Mouse (Mus musculus): ENCODE measurements at regions not wholly inside any gene's neighbourhood (a gene's known extent, or its start where the extent isn't known, plus 50 kb on each side); places are given as distances from the start of the nearest gene placed in this dataset.
A peak's percentile ranks its signal among the peaks of the same experiment; 100 is the strongest.

DNA sequence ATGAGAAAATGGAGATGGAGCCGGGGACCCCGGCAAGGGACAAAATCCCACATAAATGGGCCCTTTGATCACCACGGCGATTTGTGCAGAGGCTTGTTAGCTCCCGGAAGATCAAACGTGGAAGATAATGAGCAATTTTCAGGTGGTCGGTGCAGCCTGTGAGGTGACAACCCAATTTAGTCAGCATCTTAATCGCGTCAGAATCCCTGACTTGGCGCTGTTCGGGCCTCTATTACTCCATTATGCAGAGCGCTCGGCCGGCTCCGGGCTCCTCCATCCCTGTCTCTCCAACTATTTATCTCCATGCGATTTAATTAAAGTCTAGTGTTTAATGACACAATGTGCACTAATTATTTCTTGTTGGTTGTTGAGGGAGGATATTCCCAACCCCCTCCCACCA is 66.1 kb upstream of the Igsf21 start:
- DNase-seq (ENCODE audit: low spot score), result no peak

DNA sequence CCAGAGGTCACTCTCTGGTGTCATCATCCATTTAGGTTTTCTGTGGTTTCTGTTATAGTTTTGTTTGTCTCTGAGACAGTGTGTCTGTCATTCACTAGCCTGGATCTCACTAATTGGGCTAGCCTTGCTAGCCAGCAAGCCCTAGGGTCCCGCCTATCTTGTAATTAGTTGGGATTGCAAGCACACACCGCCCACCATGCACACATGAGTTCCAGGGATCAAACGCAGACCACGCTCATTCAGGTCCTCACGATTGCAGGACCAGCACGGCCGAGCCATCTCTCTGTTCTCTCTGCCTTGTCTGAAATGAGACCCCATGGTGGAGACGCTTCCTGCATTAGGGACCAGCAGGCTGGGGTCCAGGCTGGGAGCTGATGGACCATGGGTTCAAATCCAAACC is 60.9 kb upstream of the Igsf21 start:
- no peak for DNase-seq (ENCODE audit: low spot score)

DNA sequence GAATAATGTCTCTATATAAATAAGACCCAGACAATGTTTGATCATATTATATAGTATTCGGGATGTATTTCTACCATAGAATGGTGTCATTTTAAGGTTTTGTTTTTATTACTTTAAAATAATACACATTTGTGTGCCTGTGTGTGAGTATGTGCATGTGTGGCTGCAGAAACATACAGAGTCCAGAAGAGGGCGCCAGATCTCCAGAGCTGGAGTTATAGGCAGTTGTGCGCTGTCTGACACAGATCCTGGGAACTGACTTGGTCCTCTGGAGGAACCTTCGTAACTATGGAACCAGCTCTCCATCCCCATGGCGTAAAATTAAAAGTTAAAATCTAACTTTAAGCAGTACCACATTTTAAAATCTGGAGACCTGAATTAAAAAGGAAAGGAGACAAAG is 58.4 kb upstream of the Igsf21 start:
- DNase-seq (ENCODE audit: low spot score), result no peak

DNA sequence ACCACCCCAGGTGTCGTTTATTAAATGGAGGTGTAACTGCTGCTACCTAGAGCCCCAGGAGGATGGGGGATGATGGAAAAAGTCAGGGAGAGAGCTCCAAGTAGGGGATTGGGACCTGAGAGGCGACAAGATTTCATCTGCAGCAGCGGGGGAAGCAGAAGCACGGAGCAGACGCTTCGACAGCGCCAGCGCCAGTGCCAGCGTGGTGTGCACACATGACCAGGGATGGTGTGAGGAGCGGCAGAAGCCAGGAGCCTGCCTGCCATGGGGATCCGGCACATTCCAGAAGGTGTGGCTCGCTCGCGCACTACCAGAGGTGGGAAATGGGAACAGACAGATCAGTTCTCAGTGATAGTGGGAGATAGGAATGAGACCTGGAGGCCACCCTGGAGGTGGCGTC is 55.1 kb upstream of the Igsf21 start:
- DNase-seq (ENCODE audit: low spot score), result peak; percentile 36

DNA sequence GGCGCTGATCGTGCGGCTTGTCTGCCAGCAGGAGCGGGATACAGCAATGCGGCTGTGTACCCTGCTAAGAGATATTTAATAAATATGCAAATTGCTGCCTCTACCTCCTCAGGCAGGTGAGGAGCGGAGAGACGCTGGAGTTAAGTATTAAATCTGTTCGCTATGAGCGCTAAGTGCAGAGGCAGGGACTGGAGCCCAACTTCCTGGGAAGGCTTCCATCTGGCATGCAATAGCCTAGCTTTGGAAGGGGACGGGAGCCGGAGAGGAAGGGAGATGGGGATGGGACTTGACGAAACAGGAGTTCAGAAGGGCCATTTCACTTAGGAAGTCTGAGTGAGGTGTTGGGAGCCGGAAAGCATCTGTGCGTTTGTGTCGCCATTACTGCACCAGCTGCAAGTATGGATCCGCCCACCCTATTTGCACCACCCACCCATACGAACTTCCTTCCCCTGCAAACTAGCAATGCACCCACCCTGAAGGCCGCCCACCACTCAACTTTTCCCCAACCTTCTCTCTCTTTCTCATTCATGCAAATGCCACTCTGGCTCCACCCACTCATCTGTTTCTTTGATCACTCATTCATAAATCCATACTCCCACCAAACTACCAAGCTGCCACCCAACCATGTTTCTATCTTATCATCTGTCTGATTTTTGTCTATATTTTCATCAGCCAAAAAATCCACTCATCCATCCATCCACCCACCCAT is 51.5 kb upstream of the Igsf21 start:
- DNase-seq (ENCODE audit: low spot score), result peak; percentile 34

Data from layer of hippocampus, adult 11-12 months (tissue).